Mouse (Mus musculus) urinary bladder, adult 2 months (tissue): Measurements from ENCODE around the gene Tsga10. TPM values are rescaled to one million over a fixed set of nuclear protein-coding genes. Genes with fewer than 3 reads are reported as not detected.
"Not testable (repeated sequence)": the region's sequence is repeated elsewhere in the genome, so short reads cannot be mapped to it uniquely, and the experiment has no call there.

ENCODE experiments used
- DNase-seq: peaks from one replicate; pipeline ENCODE4 v3.0.0; 2022; ENCODE audit warnings: low spot score
- polyA plus RNA-seq: library from polyadenylated mRNA; depleted of rRNA; stranded (reverse); fragments of >200 nt; gene quantifications from 2 replicates; pipeline ENCODE4 v1.2.3, GENCODE M21; 2012

Tsga10 gene
- polyA plus RNA-seq, 1 experiment: 4.6 TPM

DNA sequence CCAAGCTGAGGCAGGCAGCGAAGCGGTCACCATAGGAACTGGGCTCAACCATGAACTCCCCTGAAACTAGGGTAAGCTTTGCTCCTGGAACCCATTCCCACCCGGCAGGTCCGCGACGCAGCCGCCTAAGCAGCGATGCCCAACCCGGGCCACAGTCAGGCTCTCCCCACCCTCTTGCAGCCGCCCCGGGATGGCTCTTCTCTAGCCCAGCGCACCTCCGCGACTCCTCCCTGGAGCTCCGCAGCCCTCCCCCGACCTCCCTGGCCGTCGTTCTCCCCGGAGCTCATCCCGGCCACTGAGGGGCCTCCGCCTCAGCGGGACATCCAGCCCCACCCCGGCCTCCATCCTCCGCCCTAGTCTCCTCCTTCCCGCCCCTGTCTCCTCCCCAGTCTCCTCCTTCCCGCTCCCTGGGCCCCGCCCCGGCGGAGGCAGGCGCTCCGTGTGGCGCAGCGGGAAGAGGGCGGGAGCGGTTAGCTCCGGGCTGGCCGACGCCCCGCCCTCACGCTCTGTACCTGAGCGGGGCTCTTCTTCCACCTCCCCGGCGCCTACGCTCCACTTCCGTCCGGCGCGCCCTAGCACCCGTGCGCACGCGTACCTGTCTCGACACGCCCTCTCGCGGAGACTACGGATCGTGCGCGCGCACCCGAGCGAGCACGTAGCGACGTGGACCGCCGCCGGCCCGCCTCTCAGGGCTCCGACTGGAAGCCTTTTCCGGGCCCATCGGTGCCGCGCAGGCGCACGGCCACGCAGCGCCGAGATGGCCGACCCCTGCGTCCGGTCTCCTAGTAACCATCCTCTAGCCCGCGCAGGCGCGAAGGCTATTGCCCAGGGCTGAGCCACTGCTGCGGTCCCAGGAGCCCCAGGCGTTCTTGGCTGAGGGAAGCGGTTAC is 1.5 kb downstream of the Tsga10 start:
- DNase-seq: peak; percentile 96

- no peak for DNase-seq
These were observed 15.5 kb downstream of the Tsga10 start for GRCm38 (mm10) chr1:37850696-37851095.

DNA sequence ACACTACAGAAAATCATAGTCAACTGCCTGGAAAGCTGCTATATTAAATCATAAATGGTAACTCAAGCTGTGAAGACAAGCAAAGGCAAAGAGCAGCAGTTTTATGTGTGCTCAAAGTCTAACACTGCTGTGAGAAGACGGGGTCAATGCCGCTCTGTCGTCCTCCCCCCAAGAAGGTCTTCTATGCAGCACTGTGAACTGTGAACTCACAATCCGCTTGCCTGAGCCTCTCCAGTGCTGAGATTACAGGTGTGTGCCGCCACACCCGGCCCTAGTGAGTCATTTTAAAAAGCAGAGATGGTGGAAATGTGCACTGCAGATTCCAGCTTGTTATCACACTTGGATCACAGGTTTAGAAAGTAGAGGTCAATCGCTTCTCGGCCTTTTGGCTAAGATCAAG is 19.4 kb downstream of the Tsga10 start:
- DNase-seq: no peak

- no peak for DNase-seq
These were observed 34.5 kb downstream of the Tsga10 start for GRCm38 (mm10) chr1:37831681-37832080.

DNA sequence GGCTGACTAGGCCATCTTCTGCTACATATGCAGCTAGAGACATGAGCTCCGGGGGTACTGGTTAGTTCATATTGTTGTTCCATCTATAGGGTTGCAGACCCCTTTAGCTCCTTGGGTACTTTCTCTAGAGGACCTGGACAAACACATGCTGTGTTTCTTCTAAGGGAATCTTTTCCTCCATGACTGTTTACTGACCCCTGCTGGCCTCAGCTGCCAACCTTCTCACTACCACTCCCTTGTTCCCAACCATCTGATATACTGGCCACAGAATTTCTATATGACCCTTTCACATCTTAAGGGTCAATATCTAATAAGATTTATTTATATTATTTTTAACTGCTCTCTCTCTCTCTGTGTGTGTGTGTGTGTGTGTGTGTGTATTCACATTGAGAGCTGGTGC is 63.9 kb downstream of the Tsga10 start:
- not testable (repeated sequence) for DNase-seq

- DNase-seq: no peak
These were observed 65.9 kb downstream of the Tsga10 start for GRCm38 (mm10) chr1:37800298-37800697.

GRCm38 (mm10) chr1:37799505-37799904 is 66.7 kb downstream of the Tsga10 start:
- DNase-seq: no peak

- DNase-seq: no peak
These were observed 106.8 kb downstream of the Tsga10 start for GRCm38 (mm10) chr1:37759407-37759806.

GRCm38 (mm10) chr1:37744650-37745259 is 121.5 kb downstream of the Tsga10 start:
- DNase-seq: no peak

DNA sequence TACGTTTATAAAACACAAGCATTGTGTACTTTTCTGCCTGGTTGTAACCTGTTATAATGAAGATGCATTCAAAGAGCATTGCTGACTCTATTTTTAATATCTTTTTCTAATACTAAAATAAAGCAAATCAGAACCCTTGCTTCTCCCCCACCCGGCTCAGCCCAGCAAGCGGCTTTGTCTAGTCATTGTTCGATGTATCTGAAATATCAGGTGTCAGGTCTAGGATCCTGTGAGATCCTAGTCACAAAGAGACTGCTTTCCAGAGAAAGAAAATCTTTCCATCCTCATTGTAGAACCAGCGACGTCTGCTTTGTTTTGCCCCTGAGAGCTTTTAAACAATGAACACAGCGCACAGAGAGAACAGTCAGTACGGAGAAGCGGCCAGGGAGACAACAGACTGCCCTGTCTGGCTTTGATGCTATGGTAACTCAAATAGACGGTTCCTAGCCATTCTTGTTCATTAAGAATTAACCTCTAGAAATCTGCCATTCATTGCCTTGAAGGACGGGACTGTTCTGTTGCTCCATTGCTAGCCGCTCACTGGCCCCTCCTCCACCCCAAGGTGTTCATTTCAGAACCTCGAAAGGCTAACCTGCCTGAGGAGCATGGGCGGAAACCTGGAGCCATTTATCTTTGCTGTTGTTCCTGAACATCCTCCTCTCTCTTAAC is 123.5 kb downstream of the Tsga10 start:
- DNase-seq: no peak

- no peak for DNase-seq
These were observed 124.1 kb downstream of the Tsga10 start for GRCm38 (mm10) chr1:37742126-37742525.

GRCm38 (mm10) chr1:37740161-37740802 is 125.9 kb downstream of the Tsga10 start:
- no peak for DNase-seq

DNA sequence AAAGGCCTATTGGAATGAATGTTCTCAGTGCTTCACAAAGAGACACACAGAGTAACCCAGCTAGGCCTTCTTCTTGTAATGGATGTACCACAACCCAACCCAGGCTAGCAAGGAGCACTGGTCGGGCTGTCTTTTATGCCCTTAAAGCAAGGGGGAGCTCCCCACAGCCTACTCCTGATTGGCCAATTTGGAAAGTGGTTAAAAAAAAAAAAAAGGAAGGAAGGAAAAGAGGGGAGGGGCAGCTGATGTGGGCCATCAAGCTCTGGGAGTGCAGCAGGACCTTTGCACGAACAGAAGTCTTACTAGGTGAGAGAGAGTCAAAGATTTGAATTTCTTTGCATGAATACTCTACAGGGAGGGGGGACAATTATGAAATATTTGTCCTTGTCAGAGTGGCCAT is 127.3 kb downstream of the Tsga10 start:
- DNase-seq: no peak

- DNase-seq: no peak
These were observed 129.2 kb downstream of the Tsga10 start for GRCm38 (mm10) chr1:37737045-37737444.

DNA sequence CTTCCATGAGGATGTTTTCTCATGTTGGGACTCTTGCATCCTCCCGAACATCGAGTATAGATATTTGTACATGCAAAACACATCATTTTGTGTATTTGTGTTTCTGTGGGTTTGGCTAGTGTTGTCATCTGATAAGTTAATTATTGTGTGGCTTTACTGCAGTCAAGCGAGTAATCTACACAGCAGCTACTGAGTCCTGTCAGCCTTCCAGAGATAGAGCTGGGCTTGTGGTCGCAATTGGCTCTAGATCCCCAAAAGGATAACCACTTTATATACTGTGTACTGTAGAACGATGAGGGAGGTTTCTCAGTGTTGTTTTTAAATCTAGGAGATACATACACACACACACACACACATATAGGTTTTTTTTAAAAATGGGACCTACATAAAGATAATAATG is 130.3 kb downstream of the Tsga10 start:
- DNase-seq: no peak

DNA sequence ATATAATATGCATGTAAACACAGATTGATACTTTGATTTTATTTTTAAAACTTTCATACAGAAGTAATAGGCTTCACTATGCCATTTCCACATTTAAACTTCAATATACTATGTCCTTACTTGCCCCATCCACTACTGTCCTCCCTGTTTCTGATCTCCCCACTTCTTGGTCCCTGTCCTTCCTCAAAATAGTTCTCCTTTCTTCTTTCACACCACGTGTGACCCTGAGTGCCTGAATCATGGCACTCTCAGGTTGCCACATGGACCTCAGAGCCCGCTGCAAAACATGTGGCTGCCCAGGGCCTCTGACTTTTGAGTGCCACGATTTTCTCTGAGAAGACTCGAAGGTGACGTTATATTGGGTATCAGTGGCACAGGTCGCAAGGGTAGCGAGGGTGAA is 131.4 kb downstream of the Tsga10 start:
- DNase-seq: no peak

- DNase-seq: no peak
These were observed 136.9 kb downstream of the Tsga10 start for GRCm38 (mm10) chr1:37729353-37729752.

DNA sequence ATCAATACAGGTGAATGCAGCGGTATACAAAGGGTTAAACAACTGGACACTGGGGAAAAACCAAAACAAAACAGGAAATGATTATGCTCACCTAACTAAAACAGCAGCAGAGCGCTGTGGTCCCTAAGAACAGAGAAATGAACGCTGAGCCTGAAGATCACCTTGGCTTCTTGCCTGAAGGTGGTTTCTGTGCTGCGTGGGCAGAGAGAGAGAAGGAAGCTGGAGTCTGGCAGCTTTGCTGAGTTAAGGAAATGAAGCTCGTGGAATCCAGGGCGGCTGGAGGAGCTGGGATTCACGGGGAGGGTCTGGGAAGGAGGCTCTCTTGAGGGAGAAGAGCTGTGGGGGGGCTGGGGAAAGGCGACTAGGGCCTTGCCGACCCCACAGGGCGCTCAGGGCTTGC is 138.2 kb downstream of the Tsga10 start:
- DNase-seq: no peak

DNA sequence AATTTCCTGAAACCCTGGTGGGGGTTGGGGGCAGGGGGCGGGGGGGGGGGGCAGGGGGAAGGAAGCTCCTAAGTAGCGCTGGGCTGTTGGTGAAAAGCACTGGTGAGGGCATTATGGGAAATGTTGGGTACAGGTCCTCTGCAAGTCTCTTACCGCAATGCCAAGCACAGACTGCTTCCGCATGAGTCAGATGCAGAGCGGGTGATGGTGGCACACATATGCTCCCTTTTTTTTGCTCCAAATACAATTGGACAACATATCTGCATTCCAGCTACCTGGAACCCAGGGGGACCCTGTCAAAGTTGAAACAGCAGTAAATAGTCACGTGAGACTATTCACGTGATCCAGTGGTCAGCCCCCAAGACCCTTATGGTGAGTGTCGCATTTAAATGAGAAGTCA is 139.0 kb downstream of the Tsga10 start:
- DNase-seq: no peak

DNA sequence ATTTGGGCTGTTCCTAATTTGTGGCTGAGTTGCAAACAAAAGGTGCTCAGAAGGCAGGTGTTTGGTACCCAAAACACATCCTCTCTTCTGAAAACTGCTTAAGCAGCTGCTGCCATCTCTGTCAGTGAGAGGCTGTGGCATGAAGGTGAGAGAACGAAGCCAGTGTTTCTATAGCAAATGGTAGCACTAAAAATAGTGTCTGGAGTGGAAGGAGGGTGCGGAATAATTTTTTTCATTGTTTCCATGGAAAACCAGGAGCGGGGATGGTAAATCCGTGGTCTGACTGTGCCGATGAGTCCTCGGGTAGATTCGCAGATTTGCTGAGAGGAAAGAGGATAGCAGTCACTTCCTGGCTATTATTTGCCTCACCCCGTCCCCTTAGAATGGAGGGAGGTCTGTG is 139.8 kb downstream of the Tsga10 start:
- no peak for DNase-seq

GRCm38 (mm10) chr1:37725880-37726279 is 140.3 kb downstream of the Tsga10 start:
- DNase-seq: no peak

DNA sequence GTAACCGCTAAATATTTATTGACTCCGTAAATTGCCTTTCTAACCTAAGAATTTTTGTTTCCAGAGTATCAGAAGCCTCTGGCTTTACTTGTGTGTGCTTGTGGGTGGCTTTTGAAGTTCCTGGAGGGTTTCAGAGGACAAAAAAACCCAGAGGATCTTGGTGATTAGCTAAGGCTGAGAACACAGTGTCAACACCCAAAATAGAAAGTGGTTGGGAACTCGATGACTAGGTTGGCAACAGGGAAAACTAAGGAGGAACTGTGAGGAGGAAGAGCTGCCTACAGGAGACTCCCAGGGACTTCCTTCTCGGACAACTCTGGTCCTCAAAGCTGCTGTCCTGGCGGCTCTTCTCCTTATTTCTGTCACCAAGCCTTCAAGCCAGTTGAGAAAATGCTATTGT is 145.1 kb downstream of the Tsga10 start:
- no peak for DNase-seq
